Mouse (Mus musculus): ENCODE measurements at regions not wholly inside any gene's neighbourhood (a gene's known extent, or its start where the extent isn't known, plus 50 kb on each side); places are given as distances from the start of the nearest gene placed in this dataset.

DNA sequence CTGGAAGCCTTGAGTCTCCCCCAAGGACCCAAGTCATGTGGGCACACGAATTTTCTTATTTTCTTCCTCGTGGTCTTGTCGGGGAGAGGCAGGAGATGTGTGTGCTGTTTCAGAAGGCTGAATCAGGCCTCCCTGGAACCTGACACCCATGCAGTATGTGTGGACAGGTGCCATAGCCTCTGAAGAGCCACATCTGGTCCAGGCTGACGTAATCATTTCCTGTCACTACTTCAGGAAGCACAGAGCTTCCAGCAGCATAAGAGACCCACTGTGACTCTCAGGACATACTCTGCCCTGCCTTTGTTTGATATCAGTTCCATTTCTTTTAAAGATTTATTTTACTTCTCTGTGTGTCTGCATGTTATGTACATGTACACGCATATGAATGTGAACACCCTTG, 193.1 kb downstream of the Bcl2l11 start:
- peaks cover 2% of the 10 kb centered on the region; the same call in 1 of the 2 replicates for H3K4me1 ChIP-seq (ENCODE audit: control insufficient read depth, insufficient read depth, low read depth, low read length)
- no peaks in the 10 kb centered on the region for H3K27me3 ChIP-seq (replicated peaks; ENCODE audit: control insufficient read depth, insufficient read depth, low read length)
- no peaks in the 10 kb centered on the region for H3K36me3 ChIP-seq (ENCODE audit: control insufficient read depth, insufficient read depth, low read length)
- H3K4me2 ChIP-seq (ENCODE audit: low read length): no peak overlapping the region
- H3K9ac ChIP-seq (ENCODE audit: low read depth, low read length): no peak overlapping the region
- H3K27ac ChIP-seq (ENCODE audit: low read depth, low read length): no peak overlapping the region
- ATAC-seq: no peak
- 80% methylated on average over 5 of the region's 5 CpGs for WGBS
- no peaks in the 10 kb centered on the region for H3K9me3 ChIP-seq (ENCODE audit: control insufficient read depth, low read length)
- no peak overlapping the region for H3K4me3 ChIP-seq (ENCODE audit: low read length)

DNA sequence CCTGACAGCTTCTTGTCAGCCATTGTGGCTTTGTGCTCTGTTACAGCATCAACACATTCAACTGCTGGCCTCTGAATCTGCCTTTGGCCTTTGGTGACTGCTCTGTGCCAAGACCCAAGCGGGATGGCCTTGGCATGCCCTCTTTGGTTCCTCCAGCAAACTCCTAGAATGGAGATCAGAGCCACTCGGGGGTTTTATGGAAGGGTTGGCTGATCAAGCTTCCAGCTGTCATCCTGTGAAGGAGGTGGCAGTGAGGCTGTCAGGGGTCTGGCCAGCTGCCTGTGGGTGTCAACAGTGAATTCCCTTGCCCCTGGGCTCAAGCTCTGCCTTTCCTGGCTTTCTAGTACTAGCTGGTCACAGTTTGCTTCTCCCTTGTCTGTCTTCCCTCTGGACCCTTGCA, 195.6 kb downstream of the Bcl2l11 start:
- Histone ChIP-seq H3K27me3 (replicated peaks; ENCODE audit: control insufficient read depth, insufficient read depth, low read length) (no peaks in the 10 kb centered on the region), H3K36me3 (ENCODE audit: control insufficient read depth, insufficient read depth, low read length) (no peaks in the 10 kb centered on the region), H3K9ac (ENCODE audit: low read depth, low read length) (no peak overlapping the region), H3K9me3 (ENCODE audit: control insufficient read depth, low read length) (no peaks in the 10 kb centered on the region), H3K4me2 (ENCODE audit: low read length) (no peak overlapping the region), H3K4me3 (ENCODE audit: low read length) (no peak overlapping the region), H3K27ac (ENCODE audit: low read depth, low read length) (no peak overlapping the region), H3K4me1 (ENCODE audit: control insufficient read depth, insufficient read depth, low read depth, low read length) (peaks cover 8% of the 10 kb centered on the region)
- WGBS: 38% methylated on average over 2 of the region's 2 CpGs
- peak; percentile 30; the same call in 1 of the 2 replicates for ATAC-seq

GRCm38 (mm10) chr2:128324256-128325096, 198.6 kb downstream of the Bcl2l11 start:
- 29% methylated on average over 13 of the region's 13 CpGs for WGBS
- ATAC-seq: peak; percentile 70
- H3K36me3 ChIP-seq (ENCODE audit: control insufficient read depth, insufficient read depth, low read length): no peaks in the 10 kb centered on the region
- H3K27ac ChIP-seq (ENCODE audit: low read depth, low read length): peak overlapping the region; percentile 48
- peaks cover 8% of the 10 kb centered on the region for H3K4me1 ChIP-seq (ENCODE audit: control insufficient read depth, insufficient read depth, low read depth, low read length)
- 0 out of 2 replicates have a peak overlapping the region, but pooled peaks have one; percentile 7 for H3K4me2 ChIP-seq (ENCODE audit: low read length)
- H3K4me3 ChIP-seq (ENCODE audit: low read length): no peak overlapping the region
- no peak overlapping the region for H3K9ac ChIP-seq (ENCODE audit: low read depth, low read length)
- no peaks in the 10 kb centered on the region for H3K9me3 ChIP-seq (ENCODE audit: control insufficient read depth, low read length)
- no peaks in the 10 kb centered on the region for H3K27me3 ChIP-seq (replicated peaks; ENCODE audit: control insufficient read depth, insufficient read depth, low read length)

DNA sequence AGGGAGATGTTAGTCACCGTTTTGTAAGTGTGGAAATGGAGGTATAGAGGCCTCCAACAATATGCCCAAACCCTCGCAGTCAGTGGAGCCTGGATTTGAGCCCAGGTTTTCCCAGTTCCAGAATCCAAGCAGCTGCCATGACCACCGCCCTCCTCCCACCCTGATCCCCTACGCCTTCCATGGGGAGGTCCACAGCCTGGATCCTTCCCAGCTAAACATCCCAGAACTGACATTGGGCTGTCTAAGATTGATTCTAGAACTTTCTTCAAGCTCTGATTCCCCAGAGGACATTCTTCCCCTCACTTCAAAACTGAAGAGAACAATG, 199.2 kb downstream of the Bcl2l11 start:
- no peak overlapping the region for H3K27ac ChIP-seq (ENCODE audit: low read depth, low read length)
- no peak overlapping the region for H3K4me2 ChIP-seq (ENCODE audit: low read length)
- WGBS: 47% methylated on average over 4 of the region's 4 CpGs
- H3K4me1 ChIP-seq (ENCODE audit: control insufficient read depth, insufficient read depth, low read depth, low read length): peaks cover 8% of the 10 kb centered on the region
- no peaks in the 10 kb centered on the region for H3K36me3 ChIP-seq (ENCODE audit: control insufficient read depth, insufficient read depth, low read length)
- peak; percentile 29; the same call in 1 of the 2 replicates for ATAC-seq
- H3K9ac ChIP-seq (ENCODE audit: low read depth, low read length): no peak overlapping the region
- H3K9me3 ChIP-seq (ENCODE audit: control insufficient read depth, low read length): no peaks in the 10 kb centered on the region
- no peak overlapping the region for H3K4me3 ChIP-seq (ENCODE audit: low read length)
- H3K27me3 ChIP-seq (replicated peaks; ENCODE audit: control insufficient read depth, insufficient read depth, low read length): no peaks in the 10 kb centered on the region

DNA sequence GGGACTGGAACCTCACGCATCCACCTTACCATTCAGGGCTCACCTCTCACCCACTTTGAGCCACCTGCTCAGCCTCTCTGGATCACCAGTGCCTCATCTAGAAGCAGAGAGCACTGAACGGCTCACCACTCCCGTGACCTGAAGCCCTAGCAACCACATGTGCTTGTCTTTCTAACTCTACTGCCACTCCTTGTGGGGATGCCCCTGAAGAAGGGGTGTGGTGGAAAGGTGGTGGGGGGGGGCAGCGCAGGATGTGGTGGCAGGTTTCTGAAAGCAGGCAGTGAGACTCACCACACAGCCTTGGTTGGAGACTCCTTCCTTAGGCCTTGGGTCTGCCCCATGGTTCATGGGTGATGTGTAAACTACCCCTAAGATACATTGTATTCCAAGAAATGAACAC, 199.6 kb downstream of the Bcl2l11 start:
- H3K4me1 ChIP-seq (ENCODE audit: control insufficient read depth, insufficient read depth, low read depth, low read length): peaks cover 8% of the 10 kb centered on the region
- WGBS: 88% methylated on average over 4 of the region's 4 CpGs
- H3K9ac ChIP-seq (ENCODE audit: low read depth, low read length): no peak overlapping the region
- H3K9me3 ChIP-seq (ENCODE audit: control insufficient read depth, low read length): no peaks in the 10 kb centered on the region
- H3K36me3 ChIP-seq (ENCODE audit: control insufficient read depth, insufficient read depth, low read length): no peaks in the 10 kb centered on the region
- H3K4me3 ChIP-seq (ENCODE audit: low read length): no peak overlapping the region
- no peak overlapping the region for H3K27ac ChIP-seq (ENCODE audit: low read depth, low read length)
- ATAC-seq: no peak
- no peaks in the 10 kb centered on the region for H3K27me3 ChIP-seq (replicated peaks; ENCODE audit: control insufficient read depth, insufficient read depth, low read length)
- H3K4me2 ChIP-seq (ENCODE audit: low read length): no peak overlapping the region

- 74% methylated on average over 9 of the region's 9 CpGs for WGBS
- Histone ChIP-seq H3K4me3 (ENCODE audit: low read length) (no peak overlapping the region), H3K27ac (ENCODE audit: low read depth, low read length) (no peak overlapping the region), H3K36me3 (ENCODE audit: control insufficient read depth, insufficient read depth, low read length) (no peaks in the 10 kb centered on the region), H3K27me3 (replicated peaks; ENCODE audit: control insufficient read depth, insufficient read depth, low read length) (no peaks in the 10 kb centered on the region), H3K9ac (ENCODE audit: low read depth, low read length) (no peak overlapping the region), H3K9me3 (ENCODE audit: control insufficient read depth, low read length) (no peaks in the 10 kb centered on the region), H3K4me1 (ENCODE audit: control insufficient read depth, insufficient read depth, low read depth, low read length) (no peaks in the 10 kb centered on the region; the same call in none of the 2 replicates), H3K4me2 (ENCODE audit: low read length) (no peak overlapping the region)
- no peak for ATAC-seq
These were observed 205.0 kb downstream of the Bcl2l11 start for GRCm38 (mm10) chr2:128330833-128331232.

GRCm38 (mm10) chr2:128331275-128331674, 205.4 kb downstream of the Bcl2l11 start:
- no peaks in the 10 kb centered on the region for H3K36me3 ChIP-seq (ENCODE audit: control insufficient read depth, insufficient read depth, low read length)
- H3K4me1 ChIP-seq (ENCODE audit: control insufficient read depth, insufficient read depth, low read depth, low read length): no peaks in the 10 kb centered on the region; the same call in none of the 2 replicates
- peak overlapping the region; percentile 11; the same call in 1 of the 2 replicates for H3K4me2 ChIP-seq (ENCODE audit: low read length)
- no peak overlapping the region for H3K4me3 ChIP-seq (ENCODE audit: low read length)
- WGBS: 30% methylated on average over 10 of the region's 10 CpGs
- ATAC-seq: peak; percentile 74
- no peak overlapping the region for H3K27ac ChIP-seq (ENCODE audit: low read depth, low read length)
- no peaks in the 10 kb centered on the region for H3K9me3 ChIP-seq (ENCODE audit: control insufficient read depth, low read length)
- H3K27me3 ChIP-seq (replicated peaks; ENCODE audit: control insufficient read depth, insufficient read depth, low read length): no peaks in the 10 kb centered on the region
- no peak overlapping the region for H3K9ac ChIP-seq (ENCODE audit: low read depth, low read length)

DNA sequence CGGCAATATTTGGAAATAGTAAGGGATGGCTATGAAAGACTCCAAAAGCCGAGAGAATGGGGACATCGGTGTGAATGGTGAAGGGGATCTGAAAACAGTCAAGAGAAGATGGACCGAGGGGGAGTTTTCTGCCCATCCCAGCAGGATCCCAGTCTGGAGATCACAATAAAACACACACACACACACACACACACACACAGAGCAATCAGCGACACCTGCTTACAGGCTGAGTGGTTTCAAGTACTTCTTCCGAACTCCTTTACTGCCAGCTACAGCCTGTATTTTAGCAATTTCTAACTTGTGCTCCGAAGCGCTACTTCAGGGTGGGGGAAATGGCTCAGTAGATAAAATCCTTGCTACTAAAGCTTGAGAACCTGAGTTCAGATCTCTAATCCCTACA, 205.8 kb downstream of the Bcl2l11 start:
- Histone ChIP-seq H3K4me1 (ENCODE audit: control insufficient read depth, insufficient read depth, low read depth, low read length) (no peaks in the 10 kb centered on the region; the same call in none of the 2 replicates), H3K4me3 (ENCODE audit: low read length) (no peak overlapping the region), H3K27me3 (replicated peaks; ENCODE audit: control insufficient read depth, insufficient read depth, low read length) (no peaks in the 10 kb centered on the region), H3K9me3 (ENCODE audit: control insufficient read depth, low read length) (no peaks in the 10 kb centered on the region), H3K4me2 (ENCODE audit: low read length) (no peak overlapping the region), H3K36me3 (ENCODE audit: control insufficient read depth, insufficient read depth, low read length) (no peaks in the 10 kb centered on the region), H3K9ac (ENCODE audit: low read depth, low read length) (no peak overlapping the region), H3K27ac (ENCODE audit: low read depth, low read length) (no peak overlapping the region)
- ATAC-seq: no peak
- 43% methylated on average over 8 of the region's 8 CpGs for WGBS

- Histone ChIP-seq H3K27me3 (replicated peaks; ENCODE audit: control insufficient read depth, insufficient read depth, low read length) (no peaks in the 10 kb centered on the region), H3K36me3 (ENCODE audit: control insufficient read depth, insufficient read depth, low read length) (no peaks in the 10 kb centered on the region), H3K27ac (ENCODE audit: low read depth, low read length) (no peak overlapping the region), H3K4me2 (ENCODE audit: low read length) (no peak overlapping the region), H3K9ac (ENCODE audit: low read depth, low read length) (no peak overlapping the region), H3K9me3 (ENCODE audit: control insufficient read depth, low read length) (no peaks in the 10 kb centered on the region), H3K4me3 (ENCODE audit: low read length) (no peak overlapping the region), H3K4me1 (ENCODE audit: control insufficient read depth, insufficient read depth, low read depth, low read length) (no peaks in the 10 kb centered on the region; the same call in none of the 2 replicates)
- WGBS: 77% methylated on average over 10 of the region's 10 CpGs
- ATAC-seq: no peak
These were observed 207.7 kb downstream of the Bcl2l11 start for GRCm38 (mm10) chr2:128333401-128334142.
